Mouse (Mus musculus): ENCODE measurements around the gene Shroom3.
A peak's percentile ranks its signal among the peaks of the same experiment; 100 is the strongest.

Shroom3 gene

DNA sequence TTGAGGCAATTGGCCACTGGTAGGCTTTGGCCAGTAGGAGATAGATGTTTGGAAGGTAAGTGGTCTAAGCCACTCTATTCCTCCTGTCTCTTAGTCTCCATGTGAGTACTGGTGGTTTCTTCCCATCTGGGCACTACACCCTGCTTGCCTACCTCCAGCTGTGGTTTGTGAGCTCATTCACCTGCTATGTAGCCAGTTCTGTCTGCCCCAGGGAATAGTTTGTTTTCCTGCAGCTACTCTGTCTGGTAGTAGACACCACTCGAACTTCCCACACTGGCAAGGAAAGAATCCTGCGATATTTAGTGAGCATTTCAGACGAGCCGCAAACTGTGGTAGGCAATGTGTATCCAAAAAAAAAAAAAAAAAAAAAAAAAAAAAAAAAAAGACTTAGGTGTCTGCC, 68.3 kb downstream of the Shroom3 start:
- no peak for DNase-seq (ENCODE audit: low read depth, low spot score)

DNA sequence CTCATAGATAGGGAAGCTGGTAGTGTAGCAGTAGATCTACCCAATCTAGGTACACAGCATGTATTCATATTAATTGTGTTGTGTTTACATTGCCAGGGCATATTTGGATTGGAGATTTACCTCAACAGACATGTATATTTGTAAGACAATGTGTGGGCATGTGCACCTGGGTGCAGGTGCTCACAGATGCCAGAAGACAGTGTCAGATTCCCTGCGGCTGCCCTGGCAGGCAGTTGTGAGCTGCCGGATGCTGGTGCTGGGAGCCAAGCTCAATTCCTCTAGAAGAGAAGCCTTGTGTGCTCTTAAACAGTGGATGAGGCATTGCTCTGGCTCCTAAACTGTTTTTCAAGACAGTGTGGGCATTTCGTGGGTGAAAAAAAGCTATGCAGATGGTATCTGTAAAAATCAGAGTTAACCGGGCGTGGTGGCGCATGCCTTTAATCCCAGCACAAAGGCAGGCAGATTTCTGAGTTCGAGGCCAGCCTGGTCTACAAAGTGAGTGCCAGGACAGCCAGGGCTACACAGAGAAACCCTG, 72.1 kb downstream of the Shroom3 start:
- DNase-seq (ENCODE audit: low read depth, low spot score), result no peak

GRCm38 (mm10) chr5:92759156-92759745, 76.0 kb downstream of the Shroom3 start:
- no peak for DNase-seq (ENCODE audit: low read depth, low spot score)

DNA sequence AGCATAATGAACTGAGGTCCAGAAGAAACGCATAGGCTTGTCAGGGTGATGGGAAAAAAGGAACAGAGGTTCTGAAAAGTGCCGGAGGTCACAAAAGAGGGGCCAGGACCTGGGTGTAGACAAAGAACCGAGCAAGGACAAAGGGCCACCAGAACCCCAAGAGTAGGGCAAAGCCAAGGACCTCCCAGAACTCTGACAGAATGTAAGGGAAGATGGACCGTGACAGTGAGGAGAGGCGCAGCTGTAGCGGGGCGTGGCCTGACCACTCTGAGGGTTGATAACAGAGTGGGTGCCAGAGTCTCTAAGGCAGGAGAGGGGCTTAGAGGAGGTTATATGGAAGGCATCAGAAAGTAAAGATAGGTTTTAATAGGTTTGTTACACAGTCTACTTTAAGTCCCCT, 77.3 kb downstream of the Shroom3 start:
- no peak for DNase-seq (ENCODE audit: low read depth, low spot score)

DNA sequence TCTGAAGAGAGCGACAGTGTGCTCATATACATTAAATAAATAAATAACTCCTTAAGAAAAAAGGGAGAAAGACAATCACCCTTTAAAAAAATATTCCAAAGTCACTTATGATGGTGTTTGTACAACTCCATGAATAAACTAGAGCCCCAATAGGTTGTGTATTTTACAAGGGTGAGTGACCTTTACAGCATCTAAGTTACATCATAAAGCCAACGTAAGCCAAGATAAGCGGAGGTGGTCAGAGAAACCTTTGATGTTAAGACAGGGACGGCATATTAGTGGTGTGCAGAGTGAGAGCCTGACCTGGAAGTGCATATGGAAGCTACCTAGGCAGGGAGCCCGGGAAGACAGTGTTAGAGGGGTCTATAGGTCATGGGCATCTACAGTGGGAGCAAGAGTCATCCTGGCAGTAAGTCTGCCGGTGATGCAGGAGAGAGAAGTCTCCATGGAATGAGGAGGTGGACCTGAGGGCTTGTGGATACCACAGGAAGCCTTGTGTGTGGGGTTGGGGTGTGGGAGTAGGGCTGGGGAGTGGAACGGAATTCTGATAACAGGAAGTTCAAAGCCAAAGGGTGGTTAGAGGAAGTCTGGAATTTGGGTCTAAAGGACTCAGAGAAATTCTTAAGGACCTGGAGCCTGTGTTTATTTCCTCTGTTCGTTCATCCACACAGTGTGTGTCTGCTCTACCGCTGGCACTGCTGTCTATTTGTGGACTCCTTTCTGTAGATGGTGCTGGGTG, 78.5 kb downstream of the Shroom3 start:
- no peak for DNase-seq (ENCODE audit: low read depth, low spot score)

DNA sequence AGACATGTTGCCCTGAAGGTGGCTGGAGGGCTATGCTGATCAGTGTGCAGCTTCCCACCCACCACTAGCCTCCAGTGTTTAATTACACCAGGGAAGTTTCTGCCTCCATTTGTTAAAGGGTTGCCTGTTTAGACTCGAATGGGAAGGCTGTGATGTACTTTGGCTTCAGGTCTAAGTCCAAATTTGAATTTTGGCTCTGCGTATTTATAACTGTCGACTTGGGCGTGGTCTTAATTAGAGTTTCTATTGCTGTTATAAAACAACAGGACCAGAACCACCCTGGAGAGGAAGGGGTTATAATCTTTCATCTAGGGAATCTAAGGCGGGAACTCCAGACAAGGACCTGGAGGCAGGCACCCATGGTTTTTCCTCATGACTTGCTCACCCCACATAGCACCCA, 79.2 kb downstream of the Shroom3 start:
- no peak for DNase-seq (ENCODE audit: low read depth, low spot score)

- peak; percentile 29 for DNase-seq (ENCODE audit: low read depth, low spot score)
Observed at GRCm38 (mm10) chr5:92763546-92763952, 80.3 kb downstream of the Shroom3 start.

DNA sequence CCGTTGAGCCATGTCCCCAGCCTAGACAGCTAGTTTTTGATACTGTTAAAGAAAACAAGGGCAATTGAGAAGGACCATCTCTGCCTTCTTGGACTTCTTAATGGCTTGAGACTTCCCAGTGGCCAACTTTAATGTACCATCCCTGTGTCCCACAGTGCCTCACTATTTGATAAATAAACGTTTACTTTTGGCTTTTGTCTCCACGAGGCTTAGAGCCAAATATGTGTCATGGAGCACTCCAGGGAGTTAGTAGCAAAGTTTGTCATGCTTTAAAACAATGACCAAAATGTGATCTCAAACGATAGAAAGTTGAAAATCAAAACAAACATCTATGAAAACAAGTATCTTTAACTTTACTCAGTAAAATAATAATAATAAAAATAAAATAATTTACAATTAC, 83.1 kb downstream of the Shroom3 start:
- DNase-seq (ENCODE audit: low read depth, low spot score), result no peak

DNA sequence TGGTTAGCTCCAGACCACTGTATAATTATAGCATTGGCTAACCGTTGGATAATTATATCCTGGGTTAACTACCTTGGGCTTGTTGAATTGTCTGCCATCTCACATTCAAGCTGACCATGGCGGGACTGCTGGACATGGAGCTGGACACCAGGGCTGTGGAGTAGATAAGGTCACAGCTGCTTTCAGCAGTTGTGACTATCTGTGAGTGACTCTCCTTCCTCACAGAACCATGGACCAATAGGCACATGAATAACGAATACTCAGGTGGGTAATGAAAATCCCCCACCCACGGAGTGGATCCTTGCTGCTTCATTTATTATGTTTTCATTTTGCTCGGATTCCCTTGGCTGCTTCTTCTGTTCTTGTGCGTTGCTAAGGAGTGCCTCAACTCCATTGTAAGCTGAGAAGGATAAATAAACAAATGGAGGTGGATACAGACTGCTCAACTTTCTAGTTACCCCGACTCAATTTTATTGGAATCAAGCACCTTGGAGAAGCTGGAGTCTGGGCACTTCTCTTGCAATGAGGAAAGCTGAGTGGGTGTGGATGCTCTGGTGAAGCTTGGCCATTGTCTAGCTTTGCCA, 84.1 kb downstream of the Shroom3 start:
- DNase-seq (ENCODE audit: low read depth, low spot score), result no peak

DNA sequence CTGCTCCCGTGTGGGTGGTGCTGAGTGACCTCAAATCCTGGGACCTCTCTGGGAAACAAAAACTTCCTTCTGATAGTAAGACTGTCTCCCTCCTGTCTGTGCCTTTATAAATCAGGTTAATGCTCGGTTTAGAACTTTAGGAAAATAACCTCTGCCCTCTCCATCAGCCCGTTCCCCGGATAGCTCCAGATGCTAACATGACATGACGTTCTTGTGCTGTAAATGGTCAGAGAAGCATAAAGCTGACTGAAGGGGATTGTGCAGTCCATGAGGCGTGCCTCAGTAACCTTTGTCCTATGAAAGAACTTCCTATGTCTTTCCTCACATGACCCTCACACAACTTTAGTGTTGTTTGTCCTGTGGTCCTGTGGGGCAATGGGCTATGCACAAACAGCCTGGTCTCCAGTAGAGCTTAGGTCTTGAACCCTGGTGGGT, 84.6 kb downstream of the Shroom3 start:
- no peak for DNase-seq (ENCODE audit: low read depth, low spot score)

DNA sequence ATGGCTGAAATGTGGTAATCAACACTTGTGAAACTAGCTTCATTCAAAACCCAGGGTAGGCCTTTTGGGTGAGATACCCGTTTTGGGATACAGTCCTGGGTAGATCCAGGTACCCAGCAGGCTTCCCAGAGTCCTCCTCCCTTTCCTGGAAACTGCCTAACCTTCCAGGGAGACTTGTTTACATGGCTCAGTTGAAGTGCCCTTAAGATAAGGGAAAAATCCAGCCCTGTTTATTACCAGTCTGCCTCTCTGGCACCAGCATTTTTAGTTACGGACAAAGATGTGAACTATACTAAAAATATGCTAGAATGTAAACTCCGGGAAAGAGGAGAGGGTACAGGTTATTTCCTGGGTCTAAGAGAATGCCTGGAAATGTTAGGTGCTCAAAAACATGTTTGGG, 90.6 kb downstream of the Shroom3 start:
- no peak for DNase-seq (ENCODE audit: low read depth, low spot score)

DNA sequence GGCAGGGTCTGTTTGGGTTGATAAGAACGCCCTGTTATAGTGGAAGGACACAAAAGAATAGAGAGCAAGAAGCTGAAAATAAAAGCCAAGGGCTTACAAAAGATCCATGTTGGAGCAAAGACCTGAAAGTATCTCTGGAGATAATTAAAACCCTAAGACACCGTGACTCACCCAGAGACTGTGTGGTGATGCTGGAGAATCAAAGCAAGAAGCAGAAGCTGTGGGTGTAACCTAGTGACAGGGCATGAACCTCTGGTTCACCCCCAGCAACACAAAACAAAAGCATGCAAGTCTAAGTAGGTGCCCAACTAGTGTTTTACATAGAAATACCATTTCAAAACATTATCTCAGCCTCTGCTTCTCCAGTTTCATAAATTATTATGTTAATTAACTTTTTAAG, 91.2 kb downstream of the Shroom3 start:
- DNase-seq (ENCODE audit: low read depth, low spot score), result no peak

- no peak for DNase-seq (ENCODE audit: low read depth, low spot score)
Observed at GRCm38 (mm10) chr5:92774893-92775292, 91.7 kb downstream of the Shroom3 start.

- no peak for DNase-seq (ENCODE audit: low read depth, low spot score)
Observed at GRCm38 (mm10) chr5:92778395-92778794, 95.2 kb downstream of the Shroom3 start.

GRCm38 (mm10) chr5:92781082-92781481, 97.8 kb downstream of the Shroom3 start:
- DNase-seq (ENCODE audit: low read depth, low spot score), result no peak

DNA sequence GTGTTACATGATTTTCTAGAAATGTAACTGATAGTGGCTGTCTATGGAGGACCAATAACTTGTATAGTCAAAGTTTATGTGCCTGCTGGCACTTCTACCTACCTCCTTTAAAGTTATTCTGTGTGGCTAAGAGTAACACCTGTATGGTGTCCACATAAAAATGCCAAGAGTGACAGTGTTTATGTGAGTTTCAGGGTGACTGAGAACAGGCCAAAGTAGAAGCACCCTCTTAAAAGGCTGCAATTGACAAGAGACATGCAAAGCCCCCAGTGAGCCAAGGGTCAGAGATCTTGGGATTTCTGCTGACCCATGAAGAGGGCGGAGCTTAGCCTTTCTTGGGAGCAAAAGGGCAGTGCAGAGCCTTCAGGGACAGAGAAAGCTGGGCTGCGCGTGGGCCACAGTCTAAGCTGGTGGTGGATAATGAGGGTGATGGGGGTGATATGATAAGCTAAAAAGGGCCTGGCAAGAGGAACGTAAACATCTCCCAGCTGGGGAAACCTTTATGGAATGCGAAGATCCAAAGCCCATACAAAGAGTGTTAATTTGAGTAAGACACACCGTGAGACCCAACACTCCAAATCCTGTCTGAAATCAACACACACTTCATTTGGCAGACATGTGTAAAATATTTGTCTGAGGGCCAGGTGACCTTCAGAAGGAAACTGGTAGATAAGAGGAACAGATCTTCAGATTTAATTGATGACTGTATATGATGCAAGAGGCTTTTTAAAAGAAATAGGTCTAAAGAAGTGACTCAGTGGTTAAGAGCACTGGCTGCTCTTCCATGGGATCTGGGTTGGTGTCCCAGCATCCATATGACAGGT, 101.0 kb downstream of the Shroom3 start:
- no peak for DNase-seq (ENCODE audit: low read depth, low spot score)

- DNase-seq (ENCODE audit: low read depth, low spot score), result no peak
Observed at GRCm38 (mm10) chr5:92785870-92786436, 102.7 kb downstream of the Shroom3 start.

DNA sequence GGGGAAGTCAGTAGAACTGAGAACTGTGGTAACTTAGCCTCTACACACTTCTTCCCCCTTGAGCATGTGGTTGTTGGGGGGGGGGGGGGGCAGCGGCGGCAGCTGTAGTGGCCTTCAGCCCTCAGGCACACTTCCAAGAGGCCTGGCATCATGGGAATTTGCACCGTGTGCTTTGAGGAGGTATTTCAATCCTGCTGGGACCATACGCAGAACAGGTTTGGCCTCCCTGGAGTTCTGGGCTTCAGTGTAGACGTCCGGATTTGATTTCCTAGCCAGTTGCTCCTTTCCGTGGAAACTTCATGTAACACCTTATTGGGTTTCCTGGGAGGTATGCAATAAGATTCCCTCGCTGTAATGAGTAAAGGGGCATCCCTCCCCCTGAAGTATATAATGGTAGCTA, 105.8 kb downstream of the Shroom3 start:
- DNase-seq (ENCODE audit: low read depth, low spot score), result no peak

DNA sequence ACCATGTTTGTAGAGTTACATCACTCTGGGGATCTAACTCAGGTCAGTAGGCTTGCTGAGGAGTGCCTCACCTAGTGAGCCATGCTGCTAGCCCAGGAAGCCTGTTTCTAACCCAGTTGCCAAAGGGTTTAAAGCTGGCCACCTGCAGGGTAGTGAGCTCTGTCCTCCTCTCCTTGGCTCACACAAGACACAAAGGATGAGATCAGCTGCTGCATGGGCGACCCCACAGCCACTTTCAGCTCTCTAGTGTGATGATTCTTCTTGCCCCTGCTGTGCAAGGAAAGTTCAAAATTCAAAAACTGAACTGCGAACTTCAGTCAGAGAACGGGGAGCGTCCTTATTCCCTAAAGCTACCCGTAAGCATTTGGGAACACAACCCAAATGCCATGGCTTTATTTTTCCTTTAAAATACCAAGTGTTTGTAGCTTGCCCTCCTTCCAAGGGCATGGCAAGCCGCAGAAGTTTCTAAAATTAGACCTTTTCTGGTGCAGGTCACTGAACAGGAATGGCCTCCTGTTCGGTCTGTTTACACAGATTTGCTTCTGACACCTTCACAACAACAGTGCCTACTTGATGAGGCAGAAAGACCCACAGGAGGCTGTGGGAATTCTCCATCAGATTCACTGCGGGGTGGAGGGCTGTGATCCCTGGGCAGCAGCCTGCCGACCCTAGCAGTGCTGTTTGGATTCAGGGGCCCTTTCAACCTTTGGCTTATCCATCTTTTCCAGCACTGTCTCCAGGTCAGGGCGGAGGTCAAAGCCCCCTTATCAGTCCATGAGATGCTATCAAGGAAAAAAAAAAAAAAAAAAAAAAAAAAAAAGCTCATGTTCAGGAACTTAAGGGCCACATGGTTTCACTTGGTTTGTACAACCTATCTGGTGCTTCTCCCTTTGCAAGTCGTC, 113.1 kb downstream of the Shroom3 start:
- DNase-seq (ENCODE audit: low read depth, low spot score), result no peak

DNA sequence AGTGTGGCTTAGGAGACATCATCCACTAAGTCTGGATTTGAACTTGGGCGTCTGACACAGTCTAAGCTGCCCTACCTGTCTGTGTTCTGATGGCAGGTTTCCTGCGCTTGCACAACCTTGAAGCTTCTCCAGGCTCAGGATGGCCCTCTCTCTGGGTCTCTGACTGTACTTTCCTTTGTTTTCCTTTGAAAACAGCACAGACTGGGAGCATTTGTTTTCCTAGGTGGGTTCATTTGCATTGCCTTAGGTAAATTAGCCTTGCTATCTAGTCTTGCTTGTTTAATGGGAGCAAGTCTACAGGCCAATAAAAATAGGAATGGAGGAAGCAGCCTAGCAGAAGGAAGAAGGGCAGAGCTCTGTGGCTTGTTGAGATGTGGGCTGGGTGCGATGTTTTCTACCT, 114.7 kb downstream of the Shroom3 start:
- DNase-seq (ENCODE audit: low read depth, low spot score), result no peak

DNA sequence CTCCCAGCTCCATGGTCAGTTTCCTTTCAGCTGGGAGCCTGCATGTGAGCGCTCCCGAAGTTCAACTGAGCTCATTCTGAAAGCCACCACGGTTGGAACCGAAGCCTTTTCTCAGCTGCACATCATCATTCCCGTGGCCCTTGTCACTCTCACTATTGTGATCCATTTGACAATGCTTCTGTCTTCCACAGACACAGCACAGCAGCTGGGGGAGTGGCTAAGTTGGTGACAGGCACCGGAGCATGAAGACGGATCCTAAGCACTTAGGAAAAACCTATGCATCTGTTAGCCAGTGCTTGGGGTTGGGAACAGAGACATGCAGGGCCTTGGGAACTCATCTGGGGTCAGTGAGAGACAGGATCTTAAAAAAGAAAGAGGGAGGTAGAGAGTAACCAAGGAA, 121.1 kb downstream of the Shroom3 start:
- no peak for DNase-seq (ENCODE audit: low read depth, low spot score)

All from embryo, embryonic 11.5 days (tissue).